Mouse (Mus musculus): ENCODE results near the gene Spesp1. TPM values are rescaled to one million over a fixed set of nuclear protein-coding genes. Genes with fewer than 3 reads are reported as not detected.

Spesp1 gene
- total and polyA plus RNA-seq, 3 experiments, result not detected

DNA sequence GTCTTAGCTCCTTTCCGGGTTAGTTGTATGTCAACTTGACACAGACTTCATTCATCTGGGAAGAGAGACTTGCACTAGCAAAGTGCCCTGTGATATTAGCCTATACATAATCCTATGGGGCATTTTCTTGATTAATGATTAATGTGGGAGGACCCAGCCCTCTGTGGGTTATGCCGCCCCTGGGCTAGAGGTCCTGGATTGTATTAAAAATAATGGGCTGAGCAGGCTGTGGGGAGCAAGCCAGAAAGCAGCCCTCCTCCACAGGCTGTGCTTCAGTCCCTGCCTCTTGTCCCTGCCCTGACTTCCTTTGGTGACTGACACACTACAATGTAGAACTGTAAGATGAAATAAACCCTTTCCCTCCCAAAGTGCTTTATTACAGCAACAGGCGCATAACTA is 37.4 kb downstream of the Spesp1 start:
- H3K4me3 ChIP-seq (replicated peaks in 1 of 3; ENCODE audit: low read depth in 2 of 3, low read length in 2 of 3, poor library complexity in 1 of 3), result no peak overlapping the region
- H3K27me3 ChIP-seq (replicated peaks), result peaks cover 2% of the 10 kb centered on the region
- no peak overlapping the region for H3K9ac ChIP-seq (ENCODE audit: insufficient read depth, low read depth)
- peaks cover 11% of the 10 kb centered on the region for H3K9me3 ChIP-seq (replicated peaks; ENCODE audit: low read length)
- H3K4me1 ChIP-seq (ENCODE audit: control insufficient read depth in 1 of 2, insufficient read depth in 2 of 2), result peaks cover 2 to 15% of the 10 kb centered on the region in 2 experiments
- peak overlapping the region; percentile 42; the same call in 1 of the 2 replicates for H3K4me2 ChIP-seq (ENCODE audit: insufficient read depth, low read depth, poor library complexity, severe bottlenecking)
- no peak for TF ChIP-seq JUND (conservative IDR thresholded peaks at IDR 0.05; ENCODE audit: low read depth, low read length)
- TF ChIP-seq CHD1 (IDR thresholded peaks at IDR 0.05; ENCODE audit: low read depth, low read length), result no peak
- no peak for TF ChIP-seq SMC3 (IDR thresholded peaks at IDR 0.05; ENCODE audit: low read depth, low read length)
- no peak for TF ChIP-seq TBP (conservative IDR thresholded peaks at IDR 0.05; ENCODE audit: low read depth, low read length)
- TF ChIP-seq POLR2A (IDR thresholded peaks at IDR 0.05; ENCODE audit: low read depth, low read length), result no peak
- dilution Hi-C loops (cut with MboI; ENCODE audit: extremely low pct_ligation_motif_present, extremely low pct_unique_long_range_greater_than_20kb, low sequenced_read_pairs) (no loop called here), in situ Hi-C loops (cut with MboI; ENCODE audit: low pct_ligation_motif_present, low pct_unique_long_range_greater_than_20kb, low sequenced_read_pairs) (loop anchor here (5.0 to 10.0 kb wide), 2 partner anchors 192 to 300 kb away; partner anchors contain the start of gene Kif23)
- H3K79me2 ChIP-seq (replicated peaks; ENCODE audit: control insufficient read depth, extremely low read depth, insufficient read depth, poor library complexity, severe bottlenecking), result no peaks in the 10 kb centered on the region
- H3K27ac ChIP-seq (ENCODE audit: insufficient read depth, low read depth), result no peak overlapping the region
- no peaks in the 10 kb centered on the region for H3K36me3 ChIP-seq (replicated peaks in 1 of 2; ENCODE audit: control insufficient read depth in 1 of 2, insufficient read depth in 1 of 2, low read length in 1 of 2)
- DNase-seq (ENCODE audit: extremely low read depth), result no peak

DNA sequence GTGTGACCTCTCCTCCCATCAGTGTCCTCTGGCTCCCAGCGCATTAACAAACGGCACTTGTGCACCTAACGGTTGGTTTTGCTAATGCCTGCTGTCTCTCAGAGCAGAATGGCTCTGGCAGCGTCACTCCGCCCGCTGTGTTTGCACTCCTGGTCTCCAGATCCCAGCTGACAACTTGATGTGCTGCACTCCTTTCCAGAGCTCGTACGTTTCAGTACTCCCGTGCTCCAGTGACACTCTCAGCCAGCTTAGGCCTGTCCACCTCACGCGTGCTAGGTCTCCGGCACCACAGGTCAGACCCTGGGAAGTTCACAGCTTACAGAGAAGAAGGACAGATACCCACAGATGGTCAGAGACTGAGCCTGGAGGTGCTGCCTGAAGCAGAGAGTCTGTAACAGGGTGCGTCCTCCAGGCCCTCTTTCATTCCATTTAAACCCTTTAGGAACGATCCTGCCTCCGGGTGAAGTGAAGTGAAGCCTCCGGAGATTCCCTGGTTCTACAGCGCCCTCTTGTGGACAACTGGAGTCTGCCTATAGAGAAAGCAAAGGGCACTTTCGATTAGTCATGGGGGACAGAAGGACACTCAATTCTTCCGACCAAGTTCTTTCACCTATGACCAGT is 37.9 kb downstream of the Spesp1 start:
- DNase-seq (ENCODE audit: extremely low read depth), result peak; percentile 84
- Histone ChIP-seq H3K9me3 (replicated peaks; ENCODE audit: low read length) (peaks cover 11% of the 10 kb centered on the region), H3K27ac (ENCODE audit: insufficient read depth, low read depth) (no peak overlapping the region), H3K4me3 (replicated peaks in 1 of 3; ENCODE audit: low read depth in 2 of 3, low read length in 2 of 3, poor library complexity in 1 of 3) (no peak overlapping the region), H3K9ac (ENCODE audit: insufficient read depth, low read depth) (no peak overlapping the region), H3K27me3 (replicated peaks) (peaks cover 2% of the 10 kb centered on the region), H3K4me2 (ENCODE audit: insufficient read depth, low read depth, poor library complexity, severe bottlenecking) (peak overlapping the region; percentile 42; the same call in 1 of the 2 replicates), H3K4me1 (ENCODE audit: control insufficient read depth in 1 of 2, insufficient read depth in 2 of 2) (peaks cover 2 to 15% of the 10 kb centered on the region in 2 experiments), H3K36me3 (replicated peaks in 1 of 2; ENCODE audit: control insufficient read depth in 1 of 2, insufficient read depth in 1 of 2, low read length in 1 of 2) (no peaks in the 10 kb centered on the region), H3K79me2 (replicated peaks; ENCODE audit: control insufficient read depth, extremely low read depth, insufficient read depth, poor library complexity, severe bottlenecking) (no peaks in the 10 kb centered on the region)
- TF ChIP-seq CTCF (conservative IDR thresholded peaks at IDR 0.05 in 1 of 2, IDR thresholded peaks at IDR 0.05 in 1 of 2; ENCODE audit: low read depth in 2 of 2, low read length in 2 of 2), result peak; percentile 90 to 91
- TF ChIP-seq TCF12 (IDR thresholded peaks at IDR 0.05; ENCODE audit: low read depth, low read length), result no peak
- peak; percentile 65 for TF ChIP-seq ZC3H11A (IDR thresholded peaks at IDR 0.05; ENCODE audit: low read depth, low read length)
- peak; percentile 76 for TF ChIP-seq JUND (conservative IDR thresholded peaks at IDR 0.05; ENCODE audit: low read depth, low read length)
- peak; percentile 89 for TF ChIP-seq SMC3 (IDR thresholded peaks at IDR 0.05; ENCODE audit: low read depth, low read length)
- TF ChIP-seq BHLHE40 (IDR thresholded peaks at IDR 0.05; ENCODE audit: low read depth, low read length), result no peak; the same call in 1 of the 2 replicates
- no peak for TF ChIP-seq MXI1 (IDR thresholded peaks at IDR 0.05; ENCODE audit: low read depth, low read length)
- peak; percentile 71; the same call in 1 of the 2 replicates for TF ChIP-seq IRF4 (IDR thresholded peaks at IDR 0.05; ENCODE audit: low read depth, low read length)
- TF ChIP-seq ZMIZ1 (IDR thresholded peaks at IDR 0.05; ENCODE audit: low read depth, low read length), result no peak
- TF ChIP-seq MAFK (IDR thresholded peaks at IDR 0.05; ENCODE audit: insufficient replicate concordance, low read length), result no peak
- TF ChIP-seq ELF1 (IDR thresholded peaks at IDR 0.05; ENCODE audit: low read depth, low read length), result 0 out of 2 replicates have a peak, but pooled peaks have one; percentile 31
- peak; percentile 94 for TF ChIP-seq RAD21 (IDR thresholded peaks at IDR 0.05; ENCODE audit: low read depth, low read length)
- peak; percentile 33; the same call in 1 of the 2 replicates for TF ChIP-seq JUN (IDR thresholded peaks at IDR 0.05; ENCODE audit: insufficient read depth, low read depth, low read length)
- TF ChIP-seq UBTF (IDR thresholded peaks at IDR 0.05; ENCODE audit: low read depth, low read length), result no peak
- TF ChIP-seq EP300 (IDR thresholded peaks at IDR 0.05; ENCODE audit: low read length), result 0 out of 2 replicates have a peak, but pooled peaks have one; percentile 36
- dilution Hi-C loops (cut with MboI; ENCODE audit: extremely low pct_ligation_motif_present, extremely low pct_unique_long_range_greater_than_20kb, low sequenced_read_pairs), result no loop called here
- in situ Hi-C loops (cut with MboI; ENCODE audit: low pct_ligation_motif_present, low pct_unique_long_range_greater_than_20kb, low sequenced_read_pairs), result loop anchor here (5.0 to 10.0 kb wide), 2 partner anchors 192 to 299 kb away; partner anchors contain the start of gene Kif23
